Mouse (Mus musculus) right cerebral cortex, postnatal 4 days (tissue): ENCODE measurements around the gene Ptprn.

Experiments
- DNase-seq: peaks from one replicate; pipeline ENCODE4 v3.0.0-alpha.2; 2022

Ptprn gene

GRCm38 (mm10) chr1:75264091-75264880, at the start of gene Ptprn:
Gene Ptprn (minus strand): TSS chr1:75264502.
- peak; percentile 62 for DNase-seq

- DNase-seq: no peak
Observed at GRCm38 (mm10) chr1:75311694-75312093, 47.4 kb upstream of the Ptprn start.

- no peak for DNase-seq
Observed at GRCm38 (mm10) chr1:75304662-75305061, 40.4 kb upstream of the Ptprn start.

GRCm38 (mm10) chr1:75294294-75294693, 30.0 kb upstream of the Ptprn start:
- DNase-seq: no peak

GRCm38 (mm10) chr1:75293331-75293701, 29.0 kb upstream of the Ptprn start:
- no peak for DNase-seq

- no peak for DNase-seq
Observed at GRCm38 (mm10) chr1:75292476-75293330, 28.4 kb upstream of the Ptprn start.

GRCm38 (mm10) chr1:75291321-75291720, 27.0 kb upstream of the Ptprn start:
- no peak for DNase-seq

GRCm38 (mm10) chr1:75290582-75290981, 26.3 kb upstream of the Ptprn start:
- peak; percentile 66 for DNase-seq

- no peak for DNase-seq
Observed at GRCm38 (mm10) chr1:75289888-75290431, 25.7 kb upstream of the Ptprn start.

- DNase-seq: peak; percentile 28
Observed at GRCm38 (mm10) chr1:75289376-75289775, 25.1 kb upstream of the Ptprn start.

- DNase-seq: no peak
Observed at GRCm38 (mm10) chr1:75284911-75285310, 20.6 kb upstream of the Ptprn start.

GRCm38 (mm10) chr1:75283017-75283416, 18.7 kb upstream of the Ptprn start:
- no peak for DNase-seq

GRCm38 (mm10) chr1:75278228-75278627, 13.9 kb upstream of the Ptprn start, which contains the start of gene Resp18:
Gene Resp18 (minus strand): TSS chr1:75278415.
- DNase-seq: no peak

- DNase-seq: peak; percentile 35
Observed at GRCm38 (mm10) chr1:75277195-75278188, 13.2 kb upstream of the Ptprn start.

- DNase-seq: peak; percentile 61
Observed at GRCm38 (mm10) chr1:75262969-75263951, 1.0 kb downstream of the Ptprn start.

GRCm38 (mm10) chr1:75261278-75261677, 3.0 kb downstream of the Ptprn start:
- DNase-seq: no peak

- DNase-seq: no peak
Observed at GRCm38 (mm10) chr1:75255516-75256046, 8.7 kb downstream of the Ptprn start.

- DNase-seq: no peak
Observed at GRCm38 (mm10) chr1:75254625-75255013, 9.7 kb downstream of the Ptprn start.

- peak; percentile 94 for DNase-seq
Observed at GRCm38 (mm10) chr1:75253849-75254624, 10.3 kb downstream of the Ptprn start.

- no peak for DNase-seq
Observed at GRCm38 (mm10) chr1:75253029-75253428, 11.3 kb downstream of the Ptprn start.
